Mouse (Mus musculus): ENCODE data around the gene Slc27a1. TPM values are rescaled to one million over a fixed set of nuclear protein-coding genes. Genes with fewer than 3 reads are reported as not detected.

Slc27a1 gene
- polyA plus RNA-seq, 1 experiment from 2014 or later, result 16.7 TPM

DNA sequence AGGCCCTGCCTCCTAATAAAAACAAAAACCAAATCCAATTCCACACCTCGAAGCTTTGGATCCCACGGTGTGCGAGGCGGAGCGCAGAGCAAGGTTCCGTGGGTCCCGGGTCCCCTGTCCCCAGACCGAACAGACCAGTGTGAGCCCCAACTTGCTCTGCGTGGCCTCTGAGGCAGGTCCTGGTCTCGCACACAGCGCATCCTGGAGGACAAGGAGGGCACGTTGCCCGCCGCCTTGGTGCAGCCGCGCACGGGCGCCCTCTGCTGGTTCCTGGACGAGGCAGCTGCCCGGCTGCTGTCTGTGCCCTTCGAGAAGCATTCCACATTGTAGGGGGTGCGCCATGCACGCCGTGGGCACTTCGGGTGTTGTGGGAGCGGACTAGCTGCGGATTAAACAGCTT is 27.2 kb downstream of the Slc27a1 start:
- Histone ChIP-seq H3K4me3 (ENCODE audit: low read depth, low read length) (no peak overlapping the region), H3K9me3 (ENCODE audit: control insufficient read depth, low read length) (no peaks in the 10 kb centered on the region), H3K27me3 (ENCODE audit: control insufficient read depth, insufficient read depth, low read length) (no peaks in the 10 kb centered on the region), H3K36me3 (ENCODE audit: control insufficient read depth, insufficient read depth, low read length) (no peaks in the 10 kb centered on the region), H3K4me2 (ENCODE audit: low read depth, severe bottlenecking) (no peak overlapping the region; the same call in 1 of the 2 replicates), H3K27ac (replicated peaks; ENCODE audit: low read depth, low read length) (no peak overlapping the region), H3K9ac (ENCODE audit: low read length) (peak overlapping the region; percentile 43), H3K4me1 (ENCODE audit: control insufficient read depth, insufficient read depth, low read length) (peaks cover 5% of the 10 kb centered on the region)
- peak; percentile 23; the same call in 1 of the 2 replicates for ATAC-seq (ENCODE audit: insufficient number of reproducible peaks, low FRiP score, low TSS enrichment, low read depth)
- 10% methylated on average over 27 of the region's 27 CpGs for WGBS
- DNase-seq (ENCODE audit: low spot score), result peak; percentile 91

DNA sequence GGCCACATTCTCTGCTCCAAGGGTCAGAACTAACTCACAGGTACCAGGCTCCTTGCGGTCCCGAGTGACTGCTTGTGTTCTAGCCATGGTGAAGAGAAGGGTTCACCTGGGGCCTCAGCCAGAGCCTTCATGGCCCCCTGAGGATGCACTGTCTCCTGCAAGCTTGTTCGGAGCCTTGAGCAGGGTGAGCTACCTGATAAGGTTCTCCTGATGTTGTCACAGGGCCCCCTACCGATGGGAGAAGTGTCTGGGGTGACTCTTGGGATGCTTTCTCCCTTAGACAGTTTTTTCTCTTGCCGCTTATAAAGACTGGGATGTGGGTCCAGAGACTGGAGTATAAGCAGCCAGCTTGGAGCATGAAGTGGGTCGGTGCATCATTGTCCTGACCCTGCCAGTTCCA is 27.7 kb downstream of the Slc27a1 start:
- no peak for DNase-seq (ENCODE audit: low spot score)
- ATAC-seq (ENCODE audit: insufficient number of reproducible peaks, low FRiP score, low TSS enrichment, low read depth), result no peak
- no peak overlapping the region for H3K4me3 ChIP-seq (ENCODE audit: low read depth, low read length)

DNA sequence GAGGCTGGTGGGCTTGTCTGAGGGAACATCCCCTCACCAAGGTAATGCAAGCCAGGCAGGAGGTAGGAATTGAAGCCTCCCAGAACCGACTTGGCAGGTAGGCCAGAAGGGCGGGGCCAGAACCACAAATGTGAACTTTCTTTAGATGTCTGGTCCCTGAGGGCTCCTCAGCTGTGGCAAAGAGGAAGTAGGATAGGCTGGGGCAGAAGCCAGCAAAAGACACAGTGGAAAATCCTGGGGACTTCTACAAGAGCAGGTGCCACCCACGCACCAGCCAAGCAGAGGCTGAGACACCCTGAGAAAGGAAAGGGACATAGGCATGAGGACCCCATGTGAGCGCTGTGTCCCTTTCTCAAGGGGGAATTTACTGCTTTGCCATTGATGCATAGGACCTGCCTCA is 28.1 kb downstream of the Slc27a1 start:
- no peaks in the 10 kb centered on the region for H3K9me3 ChIP-seq (ENCODE audit: control insufficient read depth, low read length)
- WGBS, result 84% methylated on average over 4 of the region's 4 CpGs
- peaks cover 5% of the 10 kb centered on the region for H3K4me1 ChIP-seq (ENCODE audit: control insufficient read depth, insufficient read depth, low read length)
- ATAC-seq (ENCODE audit: insufficient number of reproducible peaks, low FRiP score, low TSS enrichment, low read depth) (no peak), DNase-seq (ENCODE audit: low spot score) (no peak)
- H3K4me3 ChIP-seq (ENCODE audit: low read depth, low read length), result no peak overlapping the region
- no peak overlapping the region for H3K4me2 ChIP-seq (ENCODE audit: low read depth, severe bottlenecking)
- no peak overlapping the region for H3K27ac ChIP-seq (replicated peaks; ENCODE audit: low read depth, low read length)
- no peak overlapping the region for H3K9ac ChIP-seq (ENCODE audit: low read length)
- peaks cover 7% of the 10 kb centered on the region for H3K27me3 ChIP-seq (ENCODE audit: control insufficient read depth, insufficient read depth, low read length)
- no peaks in the 10 kb centered on the region for H3K36me3 ChIP-seq (ENCODE audit: control insufficient read depth, insufficient read depth, low read length)

More for the DNA sequence above, 27.7 kb downstream of the Slc27a1 start:
- 57% methylated on average over 6 of the region's 6 CpGs for WGBS
- H3K36me3 ChIP-seq (ENCODE audit: control insufficient read depth, insufficient read depth, low read length), result no peaks in the 10 kb centered on the region
- no peak overlapping the region for H3K27ac ChIP-seq (replicated peaks; ENCODE audit: low read depth, low read length)
- H3K27me3 ChIP-seq (ENCODE audit: control insufficient read depth, insufficient read depth, low read length), result peaks cover 3% of the 10 kb centered on the region; the same call in 1 of the 2 replicates
- peaks cover 5% of the 10 kb centered on the region for H3K4me1 ChIP-seq (ENCODE audit: control insufficient read depth, insufficient read depth, low read length)
- no peak overlapping the region; the same call in 1 of the 2 replicates for H3K9ac ChIP-seq (ENCODE audit: low read length)
- no peaks in the 10 kb centered on the region for H3K9me3 ChIP-seq (ENCODE audit: control insufficient read depth, low read length)
- no peak overlapping the region for H3K4me2 ChIP-seq (ENCODE audit: low read depth, severe bottlenecking)

DNA sequence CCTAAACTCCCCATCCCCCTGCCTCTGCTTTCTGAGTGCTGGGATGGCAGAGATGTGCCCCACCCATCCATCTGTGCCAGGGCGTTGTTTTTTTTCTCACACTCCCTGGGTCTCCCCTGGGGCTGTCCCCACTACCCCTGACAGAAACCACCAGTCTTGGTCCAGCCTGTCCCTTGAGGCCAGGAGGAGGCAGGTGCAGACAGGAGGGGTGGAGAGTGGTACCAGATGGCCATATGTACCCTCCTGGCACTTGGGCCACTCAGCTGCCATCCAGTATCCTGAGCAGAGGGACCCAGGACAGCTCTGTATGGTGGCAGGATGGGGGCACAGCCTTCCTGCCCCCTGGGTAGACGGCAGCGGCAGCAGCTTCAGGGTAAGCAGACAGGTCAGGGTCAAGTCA is 28.8 kb downstream of the Slc27a1 start, which contains the start of gene Fam129c:
Fam129c (plus strand) TSS at position 198 of the 400 bp plus-strand sequence.
- Histone ChIP-seq H3K36me3 (ENCODE audit: control insufficient read depth, insufficient read depth, low read length) (no peaks in the 10 kb centered on the region), H3K27ac (replicated peaks; ENCODE audit: low read depth, low read length) (no peak within 1 kb of the TSS), H3K4me2 (ENCODE audit: low read depth, severe bottlenecking) (no peak within 1 kb of the TSS), H3K4me3 (ENCODE audit: low read depth, low read length) (no peak within 1 kb of the TSS), H3K27me3 (ENCODE audit: control insufficient read depth, insufficient read depth, low read length) (peaks cover 13% of the 10 kb centered on the region), H3K9me3 (ENCODE audit: control insufficient read depth, low read length) (no peaks in the 10 kb centered on the region), H3K9ac (ENCODE audit: low read length) (no peak within 1 kb of the TSS), H3K4me1 (ENCODE audit: control insufficient read depth, insufficient read depth, low read length) (peaks cover 7% of the 10 kb centered on the region)
- DNase-seq (ENCODE audit: low spot score) (no peak), ATAC-seq (ENCODE audit: insufficient number of reproducible peaks, low FRiP score, low TSS enrichment, low read depth) (no peak)
- WGBS, result 88% methylated on average over 3 of the region's 3 CpGs

DNA sequence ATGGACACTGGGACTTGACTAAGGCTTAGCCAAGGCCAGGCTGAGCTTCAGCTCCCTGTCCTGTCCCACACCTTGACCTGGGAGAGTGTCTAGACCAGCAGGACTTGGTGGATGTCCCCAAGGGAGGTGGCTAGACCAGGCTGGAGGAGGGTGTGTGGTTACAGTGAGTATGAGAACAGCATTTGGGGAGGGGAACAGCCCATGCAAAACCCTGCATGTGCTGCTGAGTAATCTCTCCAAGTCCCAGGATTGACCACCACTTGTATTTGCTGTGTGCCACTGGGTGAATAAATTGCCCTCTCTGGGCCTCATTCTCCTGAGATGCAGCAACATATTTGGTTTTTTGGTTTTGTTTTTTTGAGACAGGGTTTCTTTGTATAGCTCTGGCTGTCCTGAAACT is 29.7 kb downstream of the Slc27a1 start:
- Histone ChIP-seq H3K36me3 (ENCODE audit: control insufficient read depth, insufficient read depth, low read length) (no peaks in the 10 kb centered on the region), H3K27me3 (ENCODE audit: control insufficient read depth, insufficient read depth, low read length) (peaks cover 17% of the 10 kb centered on the region), H3K27ac (replicated peaks; ENCODE audit: low read depth, low read length) (no peak overlapping the region), H3K9me3 (ENCODE audit: control insufficient read depth, low read length) (no peaks in the 10 kb centered on the region), H3K9ac (ENCODE audit: low read length) (no peak overlapping the region), H3K4me2 (ENCODE audit: low read depth, severe bottlenecking) (no peak overlapping the region), H3K4me1 (ENCODE audit: control insufficient read depth, insufficient read depth, low read length) (peaks cover 7% of the 10 kb centered on the region), H3K4me3 (ENCODE audit: low read depth, low read length) (no peak overlapping the region)
- no peak for ATAC-seq (ENCODE audit: insufficient number of reproducible peaks, low FRiP score, low TSS enrichment, low read depth)
- no peak for DNase-seq (ENCODE audit: low spot score)

DNA sequence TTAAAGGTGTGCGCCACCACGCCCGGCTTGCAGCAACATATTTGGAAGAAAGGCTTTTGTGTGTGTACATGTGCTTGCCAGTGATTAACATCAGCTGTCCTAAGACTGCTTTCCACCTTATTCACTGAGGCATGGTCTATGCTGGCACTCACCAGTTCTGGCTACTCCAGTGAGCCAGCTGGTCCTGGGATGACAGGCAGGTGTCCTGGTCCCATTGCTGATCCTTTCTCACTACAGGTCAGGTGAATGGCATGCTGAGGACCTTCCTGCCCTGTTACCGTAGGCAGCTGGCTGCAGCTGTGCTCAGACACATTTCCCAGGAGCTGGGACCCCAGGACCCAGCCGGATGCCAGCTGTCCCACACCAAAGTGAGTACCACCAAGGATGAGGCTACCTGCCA is 30.2 kb downstream of the Slc27a1 start:
- 87% methylated on average over 5 of the region's 5 CpGs for WGBS
- no peak overlapping the region for H3K4me2 ChIP-seq (ENCODE audit: low read depth, severe bottlenecking)
- H3K4me3 ChIP-seq (ENCODE audit: low read depth, low read length), result no peak overlapping the region
- no peaks in the 10 kb centered on the region for H3K9me3 ChIP-seq (ENCODE audit: control insufficient read depth, low read length)
- H3K27me3 ChIP-seq (ENCODE audit: control insufficient read depth, insufficient read depth, low read length), result peaks cover 19% of the 10 kb centered on the region
- DNase-seq (ENCODE audit: low spot score), result no peak
- H3K27ac ChIP-seq (replicated peaks; ENCODE audit: low read depth, low read length), result no peak overlapping the region
- no peaks in the 10 kb centered on the region for H3K36me3 ChIP-seq (ENCODE audit: control insufficient read depth, insufficient read depth, low read length)
- H3K9ac ChIP-seq (ENCODE audit: low read length), result no peak overlapping the region
- peaks cover 9% of the 10 kb centered on the region for H3K4me1 ChIP-seq (ENCODE audit: control insufficient read depth, insufficient read depth, low read length)
- ATAC-seq (ENCODE audit: insufficient number of reproducible peaks, low FRiP score, low TSS enrichment, low read depth), result no peak

DNA sequence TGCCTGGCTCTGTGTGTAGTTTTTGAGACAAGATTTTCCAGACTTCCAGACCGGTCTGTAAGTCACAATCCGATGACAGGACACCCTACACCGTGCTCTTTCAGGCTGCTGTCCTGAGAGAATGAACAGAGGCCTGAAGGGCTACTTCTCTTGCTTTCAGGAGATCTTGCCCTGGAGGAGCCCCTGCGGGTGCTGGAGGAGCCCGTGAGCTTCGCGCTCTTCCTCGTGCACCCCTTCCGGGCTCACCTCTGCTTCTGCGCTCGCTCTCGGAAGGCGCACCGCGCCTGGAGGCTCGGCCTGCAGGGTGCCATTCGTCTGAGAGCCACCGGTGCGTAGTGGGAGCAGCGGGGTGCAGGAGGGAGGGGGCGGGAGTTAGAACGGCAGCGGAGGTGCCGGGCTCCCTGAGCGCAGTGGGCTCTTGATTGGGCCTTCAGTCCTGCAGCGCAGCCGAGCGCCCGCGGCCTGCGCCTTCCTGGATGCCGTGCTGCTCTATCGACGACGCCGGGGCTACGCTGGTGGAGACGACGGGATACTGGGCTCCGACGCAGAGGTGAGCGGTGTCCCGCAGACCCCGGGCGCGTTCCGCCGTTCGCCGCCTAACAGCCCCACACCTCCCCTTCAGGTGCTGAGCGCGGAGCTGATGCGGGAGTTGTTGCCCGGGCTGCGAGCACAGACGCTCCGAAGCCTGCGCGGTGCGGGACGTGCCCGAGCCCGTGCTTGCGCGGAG is 33.4 kb downstream of the Slc27a1 start:
- Histone ChIP-seq H3K27me3 (ENCODE audit: control insufficient read depth, insufficient read depth, low read length) (peaks cover 22% of the 10 kb centered on the region), H3K4me3 (ENCODE audit: low read depth, low read length) (peak overlapping the region; percentile 35), H3K27ac (replicated peaks; ENCODE audit: low read depth, low read length) (no peak overlapping the region), H3K9ac (ENCODE audit: low read length) (peak overlapping the region; percentile 45; the same call in 1 of the 2 replicates), H3K9me3 (ENCODE audit: control insufficient read depth, low read length) (no peaks in the 10 kb centered on the region), H3K4me1 (ENCODE audit: control insufficient read depth, insufficient read depth, low read length) (peaks cover 9% of the 10 kb centered on the region), H3K36me3 (ENCODE audit: control insufficient read depth, insufficient read depth, low read length) (no peaks in the 10 kb centered on the region), H3K4me2 (ENCODE audit: low read depth, severe bottlenecking) (peak overlapping the region; percentile 67)
- peak; percentile 54 for DNase-seq (ENCODE audit: low spot score)
- WGBS, result 3% methylated on average over 65 of the region's 65 CpGs
- ATAC-seq (ENCODE audit: insufficient number of reproducible peaks, low FRiP score, low TSS enrichment, low read depth), result peak; percentile 10; the same call in 1 of the 2 replicates

DNA sequence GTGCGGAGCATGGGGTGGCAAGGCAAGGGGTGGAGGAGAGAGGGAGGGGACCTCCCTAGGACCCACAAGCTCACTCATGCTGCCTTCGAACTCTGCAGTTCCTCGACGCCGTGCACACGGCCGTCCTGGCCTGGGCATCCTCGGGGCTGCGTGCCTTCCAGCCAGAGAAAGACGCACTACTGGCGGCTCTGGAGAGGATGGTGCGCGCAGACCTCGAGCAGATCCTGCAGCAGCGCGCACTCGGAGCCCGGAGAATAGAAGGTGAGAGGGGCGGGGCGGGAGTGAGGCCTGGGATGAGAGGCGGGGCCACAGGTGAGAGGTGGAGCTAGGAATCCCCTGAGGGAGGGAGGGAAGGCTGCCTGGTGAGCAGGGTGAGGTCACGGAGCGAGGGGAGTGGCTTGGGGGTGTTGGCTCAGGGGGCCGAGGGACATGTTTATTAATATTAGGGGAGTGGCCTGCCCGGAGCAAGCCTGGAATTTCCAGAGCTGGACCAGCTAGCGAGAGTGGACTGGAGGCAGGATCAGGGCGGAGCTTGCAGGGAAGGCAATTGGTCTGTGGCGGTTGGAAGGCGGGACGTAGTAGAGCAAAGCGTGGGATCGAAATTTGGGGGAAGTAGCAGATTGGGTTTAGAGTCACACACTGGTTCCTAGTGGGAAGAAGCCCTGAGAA is 34.1 kb downstream of the Slc27a1 start:
- Histone ChIP-seq H3K9me3 (ENCODE audit: control insufficient read depth, low read length) (no peaks in the 10 kb centered on the region), H3K27me3 (ENCODE audit: control insufficient read depth, insufficient read depth, low read length) (peaks cover 22% of the 10 kb centered on the region), H3K4me2 (ENCODE audit: low read depth, severe bottlenecking) (peak overlapping the region; percentile 67), H3K36me3 (ENCODE audit: control insufficient read depth, insufficient read depth, low read length) (no peaks in the 10 kb centered on the region), H3K27ac (replicated peaks; ENCODE audit: low read depth, low read length) (no peak overlapping the region), H3K4me3 (ENCODE audit: low read depth, low read length) (peak overlapping the region; percentile 35), H3K4me1 (ENCODE audit: control insufficient read depth, insufficient read depth, low read length) (peaks cover 9% of the 10 kb centered on the region), H3K9ac (ENCODE audit: low read length) (peak overlapping the region; percentile 45; the same call in 1 of the 2 replicates)
- DNase-seq (ENCODE audit: low spot score) (peak; percentile 86), ATAC-seq (ENCODE audit: insufficient number of reproducible peaks, low FRiP score, low TSS enrichment, low read depth) (peak; percentile 76)
- under 1% methylated on average over 32 of the region's 32 CpGs for WGBS
